Mouse (Mus musculus): ENCODE measurements around the gene Hhipl1. TPM values are rescaled to one million over a fixed set of nuclear protein-coding genes. Genes with fewer than 3 reads are reported as not detected.

Gene Hhipl1
- total RNA-seq, 1 experiment from 2014 or later = not detected

Other genes starting within 250 kb of the Hhipl1 start
- 101 to 135 TPM (median 121 TPM) in 3 replicates for gene Setd3, start 127.0 kb upstream of the Hhipl1 start, total RNA-seq (2017)
- gene Ccnk, start 126.7 kb upstream of the Hhipl1 start, total RNA-seq (2017) = 22.4 to 31.4 TPM (median 26.9 TPM) in 3 replicates
- 0.32 to 1.4 TPM in 2 of 3 replicates, not detected in the other for gene Ccdc85c, start 30.8 kb upstream of the Hhipl1 start, total RNA-seq (2017)
- not detected in 3 replicates for gene Cyp46a1, start 28.1 kb downstream of the Hhipl1 start, total RNA-seq (2017)
- not detected in 3 replicates for gene Eml1, start 64.7 kb downstream of the Hhipl1 start, total RNA-seq (2017)
- gene Evl, start 248.4 kb downstream of the Hhipl1 start, total RNA-seq (2017) = 395 to 558 TPM (median 422 TPM) in 3 replicates

All from monocyte, adult 5-6 weeks (primary cell).